Mouse (Mus musculus) lung, postnatal 36 days (tissue): Measurements from ENCODE around the gene Fam185a.

Source experiments
- DNase-seq: peaks from one replicate; pipeline ENCODE4 v3.0.0; 2022; ENCODE audit warnings: mixed read lengths

Gene Fam185a

GRCm38 (mm10) chr5:21496321-21496720 is 71.6 kb downstream of the Fam185a start:
- no peak for DNase-seq

GRCm38 (mm10) chr5:21496881-21497280 is 72.1 kb downstream of the Fam185a start:
- no peak for DNase-seq

- DNase-seq, result no peak
Measured at GRCm38 (mm10) chr5:21498490-21498889, 73.7 kb downstream of the Fam185a start.

GRCm38 (mm10) chr5:21498925-21499324 is 74.2 kb downstream of the Fam185a start:
- DNase-seq, result no peak

DNA sequence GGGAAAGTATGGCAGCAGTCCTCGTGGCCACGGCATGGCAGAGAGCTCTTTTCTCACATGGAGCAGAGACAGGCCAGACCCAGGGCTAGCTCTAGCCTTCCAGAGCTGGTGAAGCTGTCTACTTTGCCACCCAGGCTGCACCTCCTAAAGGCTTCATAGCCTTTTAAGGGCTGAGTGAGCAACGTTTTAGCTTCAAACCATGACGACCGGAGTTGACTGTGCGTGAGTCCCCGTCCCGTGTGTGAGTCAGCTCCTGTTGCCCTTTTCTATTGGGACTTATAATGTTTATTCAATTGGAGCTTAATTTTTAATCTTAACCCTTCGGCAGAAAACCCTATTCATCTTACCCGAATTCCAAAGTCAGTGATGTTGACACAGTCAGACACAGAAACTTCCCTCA is 75.4 kb downstream of the Fam185a start:
- no peak for DNase-seq

- no peak for DNase-seq
Measured at GRCm38 (mm10) chr5:21500941-21501340, 76.2 kb downstream of the Fam185a start.

GRCm38 (mm10) chr5:21502936-21503610 is 78.3 kb downstream of the Fam185a start:
- DNase-seq, result no peak

DNA sequence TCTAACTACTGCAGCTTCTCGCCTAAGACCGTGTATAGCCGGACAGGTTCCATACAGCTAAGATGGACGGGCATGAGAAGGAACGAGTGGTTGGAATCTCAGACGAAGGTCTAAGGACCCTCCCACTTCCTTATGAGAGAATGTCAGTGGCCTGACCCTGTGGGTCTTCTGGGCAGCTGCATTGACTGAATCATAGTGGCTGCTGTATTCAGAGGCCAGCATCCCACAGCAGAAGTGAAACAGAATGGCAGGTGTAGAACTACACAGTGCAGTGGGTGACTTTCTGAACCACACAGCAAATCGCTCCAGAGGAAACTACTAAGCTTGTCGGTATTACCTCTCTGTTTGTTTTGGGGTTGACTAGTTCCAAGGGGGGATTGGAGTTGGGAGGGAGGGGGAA is 80.4 kb downstream of the Fam185a start:
- DNase-seq, result no peak

DNA sequence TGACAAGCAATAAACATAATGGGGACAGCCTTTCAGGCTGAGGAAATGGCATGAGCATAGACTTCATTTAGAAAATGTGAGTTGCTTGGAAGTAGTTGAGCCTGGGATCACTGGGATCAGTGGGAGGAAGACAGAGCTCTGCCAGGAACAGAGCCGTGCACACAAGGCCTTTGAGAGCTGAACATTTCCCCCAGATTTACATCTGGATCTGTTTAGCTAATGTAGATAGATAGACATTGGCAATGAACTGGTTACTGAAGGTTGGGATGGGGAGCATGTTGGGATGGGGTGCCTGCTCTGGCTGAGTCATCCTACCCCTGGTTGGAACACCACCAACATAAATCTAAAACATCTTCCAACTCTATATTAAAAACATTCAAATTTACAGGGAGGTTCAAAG is 82.1 kb downstream of the Fam185a start:
- DNase-seq, result no peak

DNA sequence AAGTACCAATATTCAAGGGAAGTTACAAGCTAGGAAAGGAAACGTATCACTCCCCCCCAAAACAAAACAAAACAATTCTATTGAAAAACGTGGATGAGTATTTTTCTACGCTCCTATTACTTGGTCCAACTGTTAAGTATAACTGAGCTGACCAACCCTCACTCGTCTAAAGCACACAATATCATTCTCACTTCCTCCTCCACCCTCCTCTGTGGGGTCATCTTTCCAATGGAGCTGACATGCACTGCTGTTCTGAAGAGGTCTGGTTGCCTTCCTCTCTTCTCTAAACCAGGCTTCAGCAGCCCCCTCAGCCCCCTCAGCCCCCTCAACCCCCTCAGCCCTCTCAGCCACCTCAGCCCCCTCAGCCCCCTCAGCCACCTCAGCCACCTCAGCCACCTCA is 85.0 kb downstream of the Fam185a start:
- no peak for DNase-seq

GRCm38 (mm10) chr5:21513363-21513762 is 88.6 kb downstream of the Fam185a start:
- no peak for DNase-seq

DNA sequence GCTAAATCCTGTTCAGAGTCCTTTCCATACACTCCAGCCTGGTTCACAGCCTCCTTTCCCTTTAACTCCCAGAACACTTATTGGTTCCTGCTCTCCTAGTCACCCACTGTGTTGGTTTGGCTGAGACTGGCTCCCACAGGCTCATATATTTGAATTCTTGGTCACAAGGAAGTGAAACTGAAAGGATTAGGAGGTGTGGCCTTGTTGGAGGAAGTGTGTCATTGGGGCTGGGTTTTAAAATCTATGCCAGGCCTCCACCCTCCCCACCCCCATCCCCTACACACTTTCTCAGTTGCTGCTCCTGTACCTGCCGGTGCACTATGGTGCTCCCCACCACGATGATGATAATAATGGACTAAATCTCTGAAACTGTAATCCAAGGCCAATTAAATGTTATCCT is 92.8 kb downstream of the Fam185a start:
- DNase-seq, result peak; percentile 40

DNA sequence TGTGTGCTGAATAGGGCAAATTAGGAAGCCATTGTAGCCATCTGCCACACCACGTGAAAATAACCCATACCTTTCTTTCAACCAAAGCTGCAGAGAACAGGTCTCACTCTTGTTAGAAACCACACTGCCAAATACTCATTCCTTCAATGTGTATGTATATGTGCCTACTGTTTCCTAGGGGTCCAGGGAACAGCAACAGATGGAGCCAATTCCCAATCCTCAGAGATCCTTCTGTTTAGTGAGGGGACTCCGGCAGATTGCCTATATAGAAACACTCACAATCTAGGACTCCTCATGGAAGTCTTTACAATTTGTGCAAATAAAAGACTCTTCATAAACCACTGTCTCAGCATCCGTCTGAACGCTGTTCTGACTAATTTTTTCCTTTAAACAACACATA is 93.4 kb downstream of the Fam185a start:
- no peak for DNase-seq

GRCm38 (mm10) chr5:21519166-21519565 is 94.4 kb downstream of the Fam185a start:
- no peak for DNase-seq

- no peak for DNase-seq
Measured at GRCm38 (mm10) chr5:21526835-21527485, 102.2 kb downstream of the Fam185a start.

- peak; percentile 41 for DNase-seq
Measured at GRCm38 (mm10) chr5:21527488-21527911, 102.7 kb downstream of the Fam185a start.

GRCm38 (mm10) chr5:21528068-21528842 is 103.5 kb downstream of the Fam185a start:
- peak; percentile 41 for DNase-seq

GRCm38 (mm10) chr5:21529110-21529720 is 104.5 kb downstream of the Fam185a start:
- no peak for DNase-seq
